Mouse (Mus musculus): ENCODE measurements around the gene Cfap74.

DNA sequence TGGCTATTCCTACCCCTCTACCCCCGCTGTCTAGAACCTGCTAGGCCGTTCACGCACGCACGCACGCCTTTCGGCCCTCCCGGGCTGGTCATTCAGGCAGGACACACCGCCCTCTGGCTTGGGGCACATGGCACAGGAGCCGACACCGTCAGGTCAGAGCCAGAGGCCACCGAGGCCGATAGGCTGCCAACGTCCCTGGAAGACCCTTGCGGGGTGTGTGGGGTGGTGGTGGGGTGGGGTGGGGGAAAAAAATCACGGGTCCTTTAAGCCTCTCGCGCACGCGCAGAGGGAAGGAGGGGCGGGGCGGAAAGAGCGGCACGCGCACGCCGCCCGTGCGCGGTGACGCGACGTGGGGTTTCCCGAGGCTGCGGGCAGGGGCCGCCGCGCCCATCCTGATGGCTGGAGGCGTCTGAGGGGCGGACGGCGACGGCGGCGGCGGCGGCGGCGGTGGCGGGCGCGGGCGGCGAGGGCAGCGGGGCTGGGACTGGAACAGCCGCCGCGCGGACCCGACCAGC is 82.1 kb downstream of the Cfap74 start, which contains the start of gene Gnb1:
- TF ChIP-seq CTCF (IDR thresholded peaks at IDR 0.05; ENCODE audit: borderline replicate concordance, insufficient read depth, low read length): no peak
- TF ChIP-seq POLR2A (IDR thresholded peaks at IDR 0.05; ENCODE audit: low read depth, low read length): peak; percentile 62
